Mouse (Mus musculus) hindbrain, embryonic 15.5 days (tissue): ENCODE data around the gene Il11ra1. TPM values are rescaled to one million over a fixed set of nuclear protein-coding genes. Genes with fewer than 3 reads are reported as not detected.
A peak's percentile ranks its signal among the peaks of the same experiment; 100 is the strongest.

Source experiments
- ATAC-seq: fragments of 200-750 bp; cut with Nextera tagmentation; 2 replicates; pipeline ENCODE4 v1.8.0; 2017; ENCODE audit warnings: low read depth, moderate number of reproducible peaks, moderate TSS enrichment; ENCODE audit not compliant: low FRiP score
- H3K27ac ChIP-seq: fragments of 300-500 bp; sonication (generic); replicated peaks from 2 replicates; pipeline ENCODE4 v1.5.1; 2015; ENCODE audit warnings: mild to moderate bottlenecking, inconsistent platforms
- H3K27me3 ChIP-seq: fragments of 300-500 bp; sonication (generic); 2 replicates; pipeline ENCODE4 v1.6.1; 2015; ENCODE audit warnings: control low read depth, inconsistent platforms
- H3K36me3 ChIP-seq: fragments of 300-500 bp; sonication (generic); 2 replicates; pipeline ENCODE4 v1.6.1; 2015; ENCODE audit warnings: control low read depth, inconsistent platforms
- H3K4me1 ChIP-seq: fragments of 300-500 bp; sonication (generic); replicated peaks from 2 replicates; pipeline ENCODE4 v1.6.1; 2015; ENCODE audit warnings: control low read depth, inconsistent platforms
- H3K4me2 ChIP-seq: fragments of 300-500 bp; sonication (generic); 2 replicates; pipeline ENCODE4 v1.6.1; 2015; ENCODE audit warnings: moderate library complexity, mild to moderate bottlenecking, inconsistent platforms
- H3K4me3 ChIP-seq: fragments of 300-500 bp; sonication (generic); 2 replicates; pipeline ENCODE4 v1.5.1; 2015; ENCODE audit warnings: mild to moderate bottlenecking, inconsistent platforms
- H3K9ac ChIP-seq: fragments of 300-500 bp; sonication (generic); 2 replicates; pipeline ENCODE4 v1.6.1; 2015; ENCODE audit warnings: inconsistent platforms
- H3K9me3 ChIP-seq: fragments of 300-500 bp; sonication (generic); 2 replicates; pipeline ENCODE4 v1.6.1; 2016; ENCODE audit warnings: control low read depth, inconsistent platforms
- WGBS: fragments of 180-500 bp; shearing (Covaris S2); methylation state at CpG from one replicate; pipeline ENCODE4 v1.1.7; 2015; 5-methylcytosine and 5-hydroxymethylcytosine counted together
- polyA plus RNA-seq: library from polyadenylated mRNA; unstranded; fragments of >200 nt; fragmentation: Nextera tagmentation; extraction: Ambion mirVana; gene quantifications from 2 replicates; pipeline ENCODE4 v1.2.1, GENCODE M21; 2015

Gene Il11ra1
- polyA plus RNA-seq, 1 experiment from 2014 or later: 41.6 TPM

DNA sequence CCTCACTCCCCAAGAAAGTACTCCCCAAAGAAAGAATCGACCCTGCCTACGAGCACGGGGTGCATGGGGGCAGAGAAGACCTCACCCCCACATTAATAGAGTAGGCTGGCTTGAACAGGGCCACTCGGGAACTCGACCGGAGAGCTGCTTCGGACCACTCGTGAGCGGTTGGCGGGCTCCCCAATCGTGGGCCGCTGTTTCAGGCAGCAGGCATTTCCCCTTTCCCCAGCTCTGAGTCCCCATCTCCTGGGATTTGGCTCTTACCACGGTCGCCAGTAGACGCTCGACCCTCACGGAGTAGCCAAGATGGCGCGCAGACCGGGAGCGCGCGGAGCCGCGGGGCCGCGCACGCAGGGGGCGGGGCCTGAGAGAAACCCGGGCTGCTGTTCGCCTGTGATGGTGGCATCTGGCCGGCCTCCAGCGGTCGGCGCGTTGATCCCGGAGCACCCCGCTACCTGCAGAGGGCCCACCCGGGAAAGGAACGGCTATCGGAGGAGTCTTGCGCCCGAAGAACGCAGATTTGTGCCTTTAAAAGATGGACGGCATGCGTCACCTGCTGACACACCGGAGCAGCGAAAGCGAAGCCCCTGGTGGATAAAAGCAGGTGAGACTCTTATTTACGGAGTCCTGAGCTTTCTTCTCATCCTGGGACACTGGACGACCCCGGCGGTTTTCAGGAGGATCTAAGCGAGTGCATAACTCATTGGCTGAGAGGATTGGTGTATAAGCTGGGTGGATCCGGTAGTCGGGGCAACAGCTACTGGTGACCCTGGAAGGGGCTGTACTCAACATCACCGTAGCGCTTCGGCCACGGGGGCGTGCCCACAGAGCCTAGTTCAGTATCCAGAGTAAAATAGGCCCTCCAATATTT is 13.6 kb downstream of the Il11ra1 start, which contains the start of gene Rpp25l:
Rpp25l (minus strand) TSS at position 338 of the 871 bp plus-strand sequence.
- ATAC-seq: peak; percentile 57
- H3K36me3 ChIP-seq: peaks cover 13% of the 10 kb centered on the region
- H3K27ac ChIP-seq: peak within 1 kb of the TSS; percentile 81
- H3K4me2 ChIP-seq: peak within 1 kb of the TSS; percentile 83
- under 1% methylated on average over 59 of the region's 61 CpGs for WGBS
- no peaks in the 10 kb centered on the region for H3K27me3 ChIP-seq
- peak within 1 kb of the TSS; percentile 61 for H3K4me3 ChIP-seq
- peaks cover 36% of the 10 kb centered on the region for H3K4me1 ChIP-seq
- H3K9ac ChIP-seq: peak within 1 kb of the TSS; percentile 72
- no peaks in the 10 kb centered on the region for H3K9me3 ChIP-seq

DNA sequence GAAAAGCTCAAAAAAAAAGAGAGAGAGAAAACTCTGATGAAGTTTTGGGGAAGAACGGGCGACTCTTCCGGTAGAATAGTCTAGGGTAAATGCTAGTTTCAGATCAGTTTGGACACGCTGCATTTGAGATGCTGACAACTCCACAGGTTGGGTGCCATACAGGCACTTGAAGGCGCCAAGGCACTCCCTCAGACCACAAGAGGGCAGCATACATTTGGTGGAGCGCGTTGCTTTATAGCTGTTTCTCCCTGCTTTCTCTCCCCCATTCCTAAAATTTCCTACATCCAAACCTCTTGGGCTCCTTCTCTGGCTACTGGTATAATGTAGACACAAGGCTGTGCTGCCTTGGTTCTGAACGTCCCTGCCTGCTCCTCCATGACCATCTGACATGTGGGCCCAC is 14.5 kb downstream of the Il11ra1 start:
- H3K4me3 ChIP-seq: peak overlapping the region; percentile 61
- peak overlapping the region; percentile 83 for H3K4me2 ChIP-seq
- H3K4me1 ChIP-seq: peaks cover 36% of the 10 kb centered on the region
- H3K9me3 ChIP-seq: no peaks in the 10 kb centered on the region
- H3K9ac ChIP-seq: no peak overlapping the region
- H3K27ac ChIP-seq: no peak overlapping the region
- ATAC-seq: 0 out of 2 replicates have a peak, but pooled peaks have one; percentile 10
- no peaks in the 10 kb centered on the region for H3K27me3 ChIP-seq
- WGBS: 17% methylated on average over 8 of the region's 8 CpGs
- peaks cover 18% of the 10 kb centered on the region for H3K36me3 ChIP-seq

DNA sequence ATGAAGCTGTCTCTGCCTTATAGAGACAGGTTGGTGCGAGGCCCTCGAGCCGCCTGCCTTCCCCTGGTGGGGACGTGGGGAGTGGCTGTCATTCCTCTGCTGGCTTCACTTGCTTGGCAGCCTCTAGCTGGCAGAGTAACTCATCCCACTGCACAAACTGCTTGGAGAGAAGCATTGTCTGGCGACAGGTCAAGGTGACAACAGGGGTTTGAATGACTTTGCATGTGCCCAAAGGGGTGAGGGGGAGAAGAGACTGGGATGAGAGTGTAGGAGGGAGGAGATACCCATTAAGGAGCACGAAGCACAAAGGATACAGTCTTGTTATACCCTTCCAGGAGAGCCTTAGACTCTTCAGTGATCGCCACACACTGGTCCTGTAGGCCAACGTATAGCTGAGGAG is 15.3 kb downstream of the Il11ra1 start:
- Histone ChIP-seq H3K27me3 (no peaks in the 10 kb centered on the region), H3K4me2 (no peak overlapping the region), H3K4me1 (peaks cover 36% of the 10 kb centered on the region), H3K9ac (no peak overlapping the region), H3K36me3 (peaks cover 23% of the 10 kb centered on the region), H3K27ac (no peak overlapping the region), H3K9me3 (no peaks in the 10 kb centered on the region), H3K4me3 (no peak overlapping the region)
- 79% methylated on average over 8 of the region's 8 CpGs for WGBS
- ATAC-seq: no peak

DNA sequence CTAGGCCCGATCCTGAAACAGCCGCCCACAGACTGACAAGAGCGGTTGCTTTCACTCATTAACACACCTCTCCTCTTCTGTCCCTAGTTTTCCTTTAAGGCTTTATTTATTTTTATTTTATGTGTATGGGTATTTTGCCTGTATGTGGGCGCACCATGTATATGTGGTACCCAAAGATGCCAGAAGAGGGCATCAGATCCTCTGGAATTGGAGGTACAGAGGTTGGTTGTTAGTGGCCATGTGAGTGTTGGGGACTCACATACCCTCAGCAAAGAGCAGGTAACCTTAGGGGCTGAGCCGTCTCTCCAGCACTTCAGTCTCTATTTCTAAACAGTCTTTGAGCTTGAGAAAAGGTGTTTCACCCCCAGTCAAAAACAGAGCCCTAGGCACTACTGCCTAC is 15.8 kb downstream of the Il11ra1 start:
- H3K9me3 ChIP-seq: no peaks in the 10 kb centered on the region
- peaks cover 23% of the 10 kb centered on the region for H3K36me3 ChIP-seq
- no peak overlapping the region for H3K4me3 ChIP-seq
- H3K4me2 ChIP-seq: no peak overlapping the region
- no peaks in the 10 kb centered on the region for H3K27me3 ChIP-seq
- peaks cover 36% of the 10 kb centered on the region for H3K4me1 ChIP-seq
- H3K27ac ChIP-seq: no peak overlapping the region
- no peak overlapping the region for H3K9ac ChIP-seq
- ATAC-seq: no peak
- 80% methylated on average over 5 of the region's 5 CpGs for WGBS

DNA sequence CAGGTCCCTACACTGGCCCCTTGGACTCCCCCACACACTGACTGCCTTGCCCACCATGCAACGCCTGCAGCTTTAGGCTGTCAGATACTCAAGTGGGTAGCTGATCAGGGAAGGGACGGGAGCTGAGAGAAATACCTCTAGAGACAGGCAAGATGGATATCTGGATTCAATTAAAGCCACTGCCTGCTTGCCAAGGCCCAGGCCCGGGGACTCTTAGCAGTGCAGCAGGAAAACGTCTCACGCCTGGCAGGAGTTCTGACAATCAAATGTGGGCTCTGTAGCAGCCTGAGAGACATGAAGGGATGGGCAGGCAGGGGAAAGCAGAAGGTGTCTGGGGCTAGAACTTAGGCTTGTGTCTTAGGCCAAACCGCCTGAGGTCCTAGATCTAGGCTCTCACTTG is 17.0 kb downstream of the Il11ra1 start:
- peaks cover 23% of the 10 kb centered on the region for H3K36me3 ChIP-seq

DNA sequence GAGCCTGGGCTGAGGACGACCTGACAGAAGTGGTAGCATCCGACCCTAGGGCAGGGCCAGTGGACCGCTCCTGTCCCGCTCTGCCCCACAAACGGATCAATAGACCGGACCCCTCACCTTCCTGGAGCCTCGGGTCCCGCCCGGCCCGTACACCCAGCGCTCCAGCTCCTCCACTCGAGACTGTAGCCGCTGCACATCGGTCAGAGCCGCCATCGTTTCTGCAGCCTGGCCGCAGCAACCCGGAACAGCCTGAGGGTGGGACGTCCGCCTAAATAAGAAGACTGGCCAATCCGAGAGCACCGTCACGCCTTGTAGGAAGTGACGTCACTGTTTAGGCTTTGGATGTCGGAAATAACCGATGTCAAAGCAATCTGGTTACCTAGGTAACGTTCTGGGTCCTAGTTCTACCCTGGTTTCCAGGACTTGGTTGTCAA is 23.1 kb downstream of the Il11ra1 start, which contains the start of gene Dctn3:
Dctn3 (minus strand) TSS at position 253 of the 434 bp plus-strand sequence.
- WGBS: under 1% methylated on average over 27 of the region's 27 CpGs
- peak within 1 kb of the TSS; percentile 69 for H3K4me2 ChIP-seq

More for the DNA sequence above, 17.0 kb downstream of the Il11ra1 start:
- Histone ChIP-seq H3K27ac (no peak overlapping the region), H3K4me2 (no peak overlapping the region), H3K9me3 (no peaks in the 10 kb centered on the region), H3K4me1 (peaks cover 32% of the 10 kb centered on the region), H3K9ac (no peak overlapping the region), H3K4me3 (no peak overlapping the region), H3K27me3 (no peaks in the 10 kb centered on the region)
- 60% methylated on average over 6 of the region's 6 CpGs for WGBS
- no peak for ATAC-seq

DNA sequence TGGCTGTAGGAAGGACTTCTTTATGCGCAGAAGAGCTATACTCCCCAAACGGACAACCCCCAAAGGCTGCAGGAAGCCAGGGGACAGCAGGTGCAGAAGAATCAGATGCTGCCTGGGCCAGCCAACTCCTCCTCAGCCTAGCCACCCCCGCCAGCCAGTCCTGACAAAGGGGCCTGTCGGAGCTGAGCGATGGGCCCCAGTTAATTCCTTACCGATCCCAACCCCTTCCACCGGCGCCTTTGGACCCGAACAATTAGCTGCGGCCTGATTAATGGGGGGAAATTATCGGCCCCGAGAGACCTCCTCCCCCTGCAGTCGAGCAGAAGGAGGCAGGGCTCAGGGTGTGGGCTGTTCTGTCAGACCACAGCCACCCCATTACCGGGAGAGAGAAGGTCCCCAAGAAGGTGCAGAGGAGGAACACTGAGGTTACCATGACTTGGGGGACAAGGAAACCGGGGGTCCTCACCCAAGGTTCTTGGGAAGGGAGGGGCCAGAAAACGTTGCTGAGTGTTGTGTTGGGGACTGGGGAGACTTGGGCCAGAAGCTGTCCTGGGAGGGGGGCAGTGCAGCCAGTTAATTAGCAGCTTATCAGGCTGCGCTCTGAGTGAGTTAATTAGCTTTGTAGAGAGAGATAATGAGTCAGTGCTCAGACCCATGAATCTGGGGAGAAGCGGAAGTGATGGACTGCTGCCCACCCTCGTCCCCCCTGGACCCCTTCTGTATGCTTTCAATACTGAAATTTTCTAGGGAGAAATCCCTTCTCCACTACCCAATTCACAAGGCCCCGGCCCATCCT is 27.2 kb downstream of the Il11ra1 start:
- Histone ChIP-seq H3K27ac (peak overlapping the region; percentile 44; the same call in 1 of the 2 replicates), H3K36me3 (no peaks in the 10 kb centered on the region), H3K4me2 (peak overlapping the region; percentile 30; the same call in 1 of the 2 replicates), H3K9me3 (no peaks in the 10 kb centered on the region), H3K27me3 (peaks cover 73% of the 10 kb centered on the region), H3K9ac (no peak overlapping the region), H3K4me1 (peaks cover 40% of the 10 kb centered on the region), H3K4me3 (no peak overlapping the region)
- no peak for ATAC-seq
- WGBS: 12% methylated on average over 20 of the region's 20 CpGs

More for the DNA sequence above, 23.1 kb downstream of the Il11ra1 start, which contains the start of gene Dctn3:
- peak; percentile 95 for ATAC-seq
- H3K36me3 ChIP-seq: peaks cover 13% of the 10 kb centered on the region
- peaks cover 37% of the 10 kb centered on the region for H3K4me1 ChIP-seq
- H3K9ac ChIP-seq: peak within 1 kb of the TSS; percentile 83
- H3K9me3 ChIP-seq: no peaks in the 10 kb centered on the region
- peak within 1 kb of the TSS; percentile 82 for H3K4me3 ChIP-seq
- H3K27ac ChIP-seq: peak within 1 kb of the TSS; percentile 62
- H3K27me3 ChIP-seq: peaks cover 40% of the 10 kb centered on the region

DNA sequence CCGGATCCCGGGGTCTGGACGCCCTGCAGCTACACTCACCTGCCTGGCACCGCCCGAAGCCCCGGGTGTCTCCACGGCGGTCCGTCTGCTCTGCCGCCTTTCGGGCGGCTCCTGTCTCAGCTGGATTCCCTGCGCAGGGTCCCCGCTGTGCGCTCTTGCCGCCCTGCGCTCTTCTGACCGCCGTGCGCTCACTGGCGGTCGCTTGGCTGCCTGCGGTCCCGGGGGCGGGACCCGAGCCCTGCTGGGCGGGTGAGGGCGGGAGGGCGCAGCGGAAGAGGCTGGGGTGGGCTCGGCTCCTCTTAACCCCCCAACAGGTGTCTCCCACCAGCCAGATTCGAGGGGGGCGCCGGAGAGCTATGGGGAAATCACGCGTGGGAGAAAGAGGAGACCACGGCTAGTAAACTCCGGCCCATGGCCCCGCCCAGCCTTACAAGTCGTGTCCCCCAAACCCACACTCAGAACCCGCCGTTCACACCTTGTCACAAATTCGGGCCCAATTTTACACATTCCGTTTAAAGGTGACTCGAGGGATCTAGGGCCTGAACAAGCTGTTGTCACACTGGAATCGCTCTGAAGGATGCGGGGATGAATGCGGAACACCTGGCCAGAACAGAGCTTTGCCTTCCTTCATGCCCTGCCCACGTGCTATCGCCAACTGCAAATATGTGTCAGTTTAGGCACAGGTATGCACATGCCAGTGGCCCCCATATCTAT is 31.4 kb downstream of the Il11ra1 start, which contains the start of gene Arid3c:
Arid3c (minus strand) TSS at position 91 of the 714 bp plus-strand sequence.
- WGBS: 2% methylated on average over 50 of the region's 50 CpGs
- peak within 1 kb of the TSS; percentile 35 for H3K4me3 ChIP-seq
- peaks cover 22% of the 10 kb centered on the region for H3K4me1 ChIP-seq
- H3K27me3 ChIP-seq: peaks cover 68% of the 10 kb centered on the region
- H3K9ac ChIP-seq: peak within 1 kb of the TSS; percentile 23; the same call in 1 of the 2 replicates
- no peaks in the 10 kb centered on the region for H3K9me3 ChIP-seq
- no peak for ATAC-seq
- H3K36me3 ChIP-seq: no peaks in the 10 kb centered on the region
- H3K4me2 ChIP-seq: peak within 1 kb of the TSS; percentile 61
- H3K27ac ChIP-seq: no peak within 1 kb of the TSS

DNA sequence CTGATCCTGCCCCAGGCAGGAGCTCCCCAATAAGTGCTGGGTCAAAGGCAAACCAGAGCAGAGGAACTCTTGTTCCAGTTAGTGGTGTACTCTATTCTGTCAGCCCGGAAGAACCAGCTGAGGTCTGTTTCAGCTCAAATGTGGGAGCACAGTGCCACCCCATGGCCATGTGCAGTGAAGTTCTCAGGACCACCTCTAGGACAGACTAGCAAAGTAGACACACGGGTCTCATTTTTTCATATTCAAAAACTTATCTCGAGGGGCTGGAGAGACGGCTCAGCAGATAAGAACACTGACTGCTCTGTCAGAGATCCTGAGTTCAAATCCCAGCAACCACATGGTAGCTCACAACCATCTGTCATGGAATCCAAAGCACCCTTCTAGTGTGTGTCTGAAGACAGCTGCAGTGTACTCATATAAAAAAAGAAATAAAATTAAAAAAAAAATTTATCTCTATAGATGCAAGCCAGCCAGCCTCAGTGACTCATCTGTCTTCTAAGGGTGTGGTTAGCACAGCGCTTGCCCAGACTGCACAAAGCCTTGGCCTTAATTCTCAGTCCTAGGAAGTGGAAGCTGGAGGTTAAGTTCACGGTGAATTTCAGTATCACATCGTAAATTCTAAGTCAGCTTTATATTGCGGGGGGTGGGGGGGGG is 37.9 kb downstream of the Il11ra1 start:
- H3K36me3 ChIP-seq: peaks cover 9% of the 10 kb centered on the region
- no peak overlapping the region for H3K4me3 ChIP-seq
- 47% methylated on average over 8 of the region's 8 CpGs for WGBS
- no peaks in the 10 kb centered on the region for H3K9me3 ChIP-seq
- H3K27ac ChIP-seq: no peak overlapping the region
- no peak overlapping the region for H3K9ac ChIP-seq
- ATAC-seq: 0 out of 2 replicates have a peak, but pooled peaks have one; percentile 31
- peaks cover 13% of the 10 kb centered on the region for H3K27me3 ChIP-seq
- peaks cover 23% of the 10 kb centered on the region for H3K4me1 ChIP-seq
- no peak overlapping the region for H3K4me2 ChIP-seq

DNA sequence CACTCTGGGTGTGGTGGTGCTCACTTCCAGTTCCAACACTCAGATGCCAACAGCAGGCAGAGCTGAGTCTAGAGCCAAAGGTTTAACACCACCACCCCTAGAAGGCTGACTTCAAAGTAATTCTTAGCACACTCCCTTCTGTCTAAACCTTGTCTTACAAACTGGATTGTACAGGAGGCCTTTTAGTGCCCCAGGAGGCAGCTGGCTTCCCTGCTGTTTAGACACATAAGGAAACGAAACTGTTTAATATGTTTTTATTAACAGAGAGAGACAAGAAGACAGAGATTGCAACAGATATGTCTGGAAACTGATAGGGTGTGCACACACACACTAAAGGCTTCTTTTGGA is 38.4 kb downstream of the Il11ra1 start:
- Histone ChIP-seq H3K9ac (no peak overlapping the region), H3K4me2 (no peak overlapping the region), H3K27me3 (peaks cover 8% of the 10 kb centered on the region), H3K4me1 (peaks cover 23% of the 10 kb centered on the region), H3K9me3 (no peaks in the 10 kb centered on the region), H3K4me3 (no peak overlapping the region), H3K36me3 (peaks cover 9% of the 10 kb centered on the region), H3K27ac (no peak overlapping the region)
- ATAC-seq: no peak
- 67% methylated on average over 1 of the region's 1 CpGs for WGBS

DNA sequence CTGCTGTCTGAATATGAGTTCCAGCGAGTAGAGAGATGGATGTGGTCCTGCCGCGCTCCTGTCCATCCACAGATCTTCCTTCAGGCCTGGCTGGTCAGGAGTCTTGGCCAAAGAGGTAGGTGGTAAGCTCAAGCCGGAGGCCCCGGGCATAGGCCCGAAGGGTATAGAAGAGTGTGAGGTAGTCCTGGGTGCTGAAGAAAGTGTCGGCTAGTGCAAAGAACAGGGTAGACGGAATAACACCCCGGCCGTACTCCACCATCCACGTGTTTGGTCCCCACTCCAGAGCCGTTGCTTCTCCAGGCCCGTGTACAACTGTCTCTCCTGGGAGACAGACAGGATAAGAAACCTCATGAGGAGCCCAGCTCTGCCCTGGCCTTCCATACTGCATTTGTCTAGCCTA is 39.5 kb downstream of the Il11ra1 start:
- Histone ChIP-seq H3K36me3 (peaks cover 9% of the 10 kb centered on the region), H3K9me3 (no peaks in the 10 kb centered on the region), H3K27ac (no peak overlapping the region), H3K27me3 (no peaks in the 10 kb centered on the region), H3K4me3 (no peak overlapping the region), H3K4me2 (peak overlapping the region; percentile 87; the same call in 1 of the 2 replicates), H3K9ac (no peak overlapping the region), H3K4me1 (peaks cover 23% of the 10 kb centered on the region)
- 94% methylated on average over 13 of the region's 13 CpGs for WGBS
- ATAC-seq: no peak
